Mouse (Mus musculus) brain, embryonic 14.5 days (tissue): ENCODE data around the gene Eif2s2. TPM values are rescaled to one million over a fixed set of nuclear protein-coding genes. Genes with fewer than 3 reads are reported as not detected.

Experiments
- DNase-seq: peaks from one replicate; pipeline ENCODE4 v3.0.0-alpha.2; 2011; ENCODE audit warnings: low read depth
- CTCF ChIP-seq: fragments of 200-500 bp; IDR thresholded peaks from 2 replicates; pipeline ENCODE4 v1.5.1; 2012; ENCODE audit warnings: inconsistent platforms, mild to moderate bottlenecking, moderate library complexity, borderline replicate concordance; ENCODE audit not compliant: insufficient read depth, insufficient read length; ENCODE audit errors: extremely low read depth
- POLR2A ChIP-seq: fragments of 200-500 bp; IDR thresholded peaks from 2 replicates; pipeline ENCODE4 v1.6.1; 2012; ENCODE audit warnings: mild to moderate bottlenecking, inconsistent platforms, borderline replicate concordance; ENCODE audit not compliant: poor library complexity, insufficient read depth, insufficient read length, severe bottlenecking; ENCODE audit errors: extremely low read depth
- polyA plus RNA-seq: library from polyadenylated mRNA; depleted of rRNA; stranded (reverse); fragments of >200 nt; gene quantifications from 2 replicates; pipeline ENCODE4 v1.2.3, GENCODE M21; 2012; rRNA removed

The Eif2s2 gene
- polyA plus RNA-seq, 1 experiment, result 58.8 TPM

- no peak for DNase-seq
- no peak for TF ChIP-seq POLR2A
- no peak for TF ChIP-seq CTCF
Measured at GRCm38 (mm10) chr2:154869954-154870641, 22.6 kb downstream of the Eif2s2 start.

GRCm38 (mm10) chr2:154868106-154868505 lies 24.6 kb downstream of the Eif2s2 start:
- DNase-seq, result no peak
- no peak for TF ChIP-seq POLR2A
- TF ChIP-seq CTCF, result no peak

GRCm38 (mm10) chr2:154865696-154866095 lies 27.0 kb downstream of the Eif2s2 start:
- no peak for DNase-seq
- TF ChIP-seq CTCF, result no peak
- no peak for TF ChIP-seq POLR2A

- TF ChIP-seq CTCF, result no peak
- DNase-seq, result no peak
Measured at GRCm38 (mm10) chr2:154863672-154864071, 29.1 kb downstream of the Eif2s2 start.

- TF ChIP-seq POLR2A (no peak), CTCF (peak; percentile 54; the same call in 1 of the 2 replicates)
Measured at GRCm38 (mm10) chr2:154855383-154855782, 37.4 kb downstream of the Eif2s2 start.

GRCm38 (mm10) chr2:154848086-154848485 lies 44.6 kb downstream of the Eif2s2 start:
- TF ChIP-seq CTCF (no peak), POLR2A (no peak)
- DNase-seq, result no peak

More at GRCm38 (mm10) chr2:154855383-154855782, 37.4 kb downstream of the Eif2s2 start:
- peak; percentile 88 for DNase-seq

- no peak for DNase-seq
- TF ChIP-seq CTCF (no peak), POLR2A (no peak)
Measured at GRCm38 (mm10) chr2:154836537-154836936, 56.2 kb downstream of the Eif2s2 start.

- DNase-seq, result no peak
- no peak for TF ChIP-seq POLR2A
Measured at GRCm38 (mm10) chr2:154834149-154834865, 58.4 kb downstream of the Eif2s2 start.

GRCm38 (mm10) chr2:154832471-154832870 lies 60.3 kb downstream of the Eif2s2 start:
- no peak for TF ChIP-seq CTCF
- no peak for TF ChIP-seq POLR2A
- peak; percentile 67 for DNase-seq

GRCm38 (mm10) chr2:154827521-154827920 lies 65.2 kb downstream of the Eif2s2 start:
- DNase-seq, result no peak

GRCm38 (mm10) chr2:154826054-154826538 lies 66.6 kb downstream of the Eif2s2 start:
- TF ChIP-seq CTCF (no peak), POLR2A (no peak)
- no peak for DNase-seq

More at GRCm38 (mm10) chr2:154827521-154827920, 65.2 kb downstream of the Eif2s2 start:
- TF ChIP-seq POLR2A (no peak), CTCF (no peak)

Other genes starting within 250 kb of the Eif2s2 start
- gene Chmp4b, start 241.2 kb downstream of the Eif2s2 start, polyA plus RNA-seq, result 201 and 214 TPM in 2 replicates
- gene Gm14214, start 122.9 kb downstream of the Eif2s2 start, polyA plus RNA-seq, result not detected in 2 replicates
- gene Raly, start 101.8 kb downstream of the Eif2s2 start, polyA plus RNA-seq, result 253 and 290 TPM in 2 replicates
- 4.1 and 6.5 TPM in 2 replicates for gene a, start 101.5 kb downstream of the Eif2s2 start, polyA plus RNA-seq
- 0.15 and 0.24 TPM in 2 replicates for gene Gm14226, start 125.3 kb upstream of the Eif2s2 start, polyA plus RNA-seq
- 73.0 and 87.3 TPM in 2 replicates for gene Ahcy, start 181.6 kb upstream of the Eif2s2 start, polyA plus RNA-seq
- 20.5 and 26.6 TPM in 2 replicates for gene Itch, start 240.6 kb upstream of the Eif2s2 start, polyA plus RNA-seq